Mouse (Mus musculus): ENCODE results near the gene Ctps2.
A peak's percentile ranks its signal among the peaks of the same experiment; 100 is the strongest.

- TF ChIP-seq POLR2A (IDR thresholded peaks at IDR 0.05; ENCODE audit: extremely low read depth, insufficient read depth, low read length) (no peak), CTCF (IDR thresholded peaks at IDR 0.05; ENCODE audit: low read depth, low read length) (peak; percentile 53)
Observed at GRCm38 (mm10) chrX:162915697-162916096, 14.7 kb downstream of the Ctps2 start.

Data from liver, adult 2 months (tissue).